Mouse (Mus musculus) right cerebral cortex, adult 2 months (tissue): ENCODE measurements around the gene Wdr12.
"Not testable (repeated sequence)": the region's sequence is repeated elsewhere in the genome, so short reads cannot be mapped to it uniquely, and the experiment has no call there.

Source experiments
- DNase-seq, 2 experiments: peaks; one replicate each; pipeline ENCODE4 v3.0.0; 2021 to 2022; ENCODE audit warnings: low spot score in 2 of 2

The Wdr12 gene

GRCm38 (mm10) chr1:60098024-60098781 lies at the start of gene Wdr12, which contains the start of gene Carf:
Gene Wdr12 (minus strand): TSS chr1:60098645.
Gene Carf (plus strand): TSS chr1:60098247.
- DNase-seq = peak; percentile 98 to 99

GRCm38 (mm10) chr1:60137346-60137745 lies 38.9 kb upstream of the Wdr12 start:
- no peak for DNase-seq

GRCm38 (mm10) chr1:60117721-60118455 lies 19.4 kb upstream of the Wdr12 start:
- DNase-seq = no peak

GRCm38 (mm10) chr1:60104582-60104981 lies 6.1 kb upstream of the Wdr12 start:
- DNase-seq = no peak

- DNase-seq = peak in 1 of 2 experiments; percentile 6
These were observed 394 bp upstream of the Wdr12 start for GRCm38 (mm10) chr1:60098839-60099238.

- peak; percentile 73 to 75 for DNase-seq
These were observed 995 bp downstream of the Wdr12 start for GRCm38 (mm10) chr1:60097277-60098023.

GRCm38 (mm10) chr1:60096572-60097276 lies 1.7 kb downstream of the Wdr12 start:
- no peak for DNase-seq

GRCm38 (mm10) chr1:60076411-60076810 lies 22.0 kb downstream of the Wdr12 start:
- no peak for DNase-seq

GRCm38 (mm10) chr1:60075590-60075989 lies 22.9 kb downstream of the Wdr12 start:
- no peak for DNase-seq

- no peak for DNase-seq
These were observed 23.5 kb downstream of the Wdr12 start for GRCm38 (mm10) chr1:60074935-60075334.

- not testable (repeated sequence) for DNase-seq
These were observed 27.7 kb downstream of the Wdr12 start for GRCm38 (mm10) chr1:60070725-60071124.

- DNase-seq = no peak
These were observed 42.1 kb downstream of the Wdr12 start for GRCm38 (mm10) chr1:60056310-60056709.

- DNase-seq = no peak
These were observed 43.8 kb downstream of the Wdr12 start for GRCm38 (mm10) chr1:60054659-60055058.

GRCm38 (mm10) chr1:60047481-60047880 lies 51.0 kb downstream of the Wdr12 start:
- not testable (repeated sequence) for DNase-seq

- DNase-seq = no peak
These were observed 53.9 kb downstream of the Wdr12 start for GRCm38 (mm10) chr1:60044595-60044994.

- DNase-seq = peak; percentile 42 to 48
These were observed 55.5 kb downstream of the Wdr12 start, which contains the start of gene Ica1l for GRCm38 (mm10) chr1:60042796-60043469. Gene Ica1l (minus strand): TSS chr1:60043184.

- DNase-seq = peak in 1 of 2 experiments; percentile 31
These were observed 56.0 kb downstream of the Wdr12 start for GRCm38 (mm10) chr1:60042398-60042795.

- peak; percentile 46 to 52 for DNase-seq
These were observed 63.4 kb downstream of the Wdr12 start for GRCm38 (mm10) chr1:60035044-60035443.
